Mouse (Mus musculus) erythroblast, embryonic 14.5 days (primary cell): Measurements from ENCODE around the gene Smim4. TPM values are rescaled to one million over a fixed set of nuclear protein-coding genes. Genes with fewer than 3 reads are reported as not detected.

ENCODE experiments used
- H3K27me3 ChIP-seq: 2 replicates; pipeline ENCODE4 v1.6.1; 2012; ENCODE audit warnings: inconsistent platforms; ENCODE audit not compliant: control insufficient read depth
- H3K36me3 ChIP-seq: 2 replicates; pipeline ENCODE4 v1.6.1; 2012; ENCODE audit warnings: mild to moderate bottlenecking, inconsistent platforms; ENCODE audit not compliant: control insufficient read depth
- H3K4me1 ChIP-seq: 2 replicates; pipeline ENCODE4 v1.6.1; 2012; ENCODE audit warnings: inconsistent platforms; ENCODE audit not compliant: control insufficient read depth
- H3K4me3 ChIP-seq: replicated peaks from 2 replicates; pipeline ENCODE3; 2012; ENCODE audit warnings: moderate library complexity, mild to moderate bottlenecking, inconsistent platforms
- H3K9me3 ChIP-seq: 2 replicates; pipeline ENCODE4 v1.6.1; 2012; ENCODE audit warnings: low read length, inconsistent platforms, mixed read lengths; ENCODE audit not compliant: control insufficient read depth
- GATA1 ChIP-seq: IDR thresholded peaks from 2 replicates; pipeline ENCODE4 v1.6.1; 2012; ENCODE audit warnings: low read length, inconsistent platforms, mixed read lengths
- TAL1 ChIP-seq: IDR thresholded peaks from 3 replicates; pipeline ENCODE4 v1.6.1; 2012; ENCODE audit warnings: low read length, inconsistent platforms, mixed read lengths
- polyA plus RNA-seq: library from polyadenylated mRNA; stranded (reverse); fragments of >175 nt; gene quantifications from 2 replicates; pipeline ENCODE4 v1.2.3, GENCODE M21; 2012

The Smim4 gene
- polyA plus RNA-seq, 1 experiment, result 9.0 TPM

- peaks cover 87% of the 10 kb centered on the region for H3K36me3 ChIP-seq
- peak overlapping the region; percentile 27 for H3K4me3 ChIP-seq
- no peaks in the 10 kb centered on the region for H3K27me3 ChIP-seq
- peaks cover 51% of the 10 kb centered on the region for H3K4me1 ChIP-seq
- TF ChIP-seq GATA1 (peak; percentile 93), TAL1 (peak; percentile 91)
- no peaks in the 10 kb centered on the region for H3K9me3 ChIP-seq
These were observed 82.9 kb downstream of the Smim4 start for GRCm38 (mm10) chr14:31045817-31046216.

- no peaks in the 10 kb centered on the region for H3K27me3 ChIP-seq
- H3K4me3 ChIP-seq, result peak overlapping the region; percentile 27
- TF ChIP-seq TAL1, result no peak
- TF ChIP-seq GATA1, result no peak
- peaks cover 49% of the 10 kb centered on the region for H3K4me1 ChIP-seq
- H3K9me3 ChIP-seq, result no peaks in the 10 kb centered on the region
- H3K36me3 ChIP-seq, result peaks cover 87% of the 10 kb centered on the region
These were observed 83.5 kb downstream of the Smim4 start for GRCm38 (mm10) chr14:31045296-31045695.

Other genes starting within 250 kb of the Smim4 start
- gene Mustn1, start 249.8 kb downstream of the Smim4 start, polyA plus RNA-seq, result 0.03 TPM in 1 of 2 replicates, not detected in the other
- 0.02 TPM in 1 of 2 replicates, not detected in the other for gene Itih4, start 242.5 kb downstream of the Smim4 start, polyA plus RNA-seq
- 0.02 TPM in 1 of 2 replicates, not detected in the other for gene Itih3, start 205.2 kb downstream of the Smim4 start, polyA plus RNA-seq
- not detected in 2 replicates for gene Itih1, start 185.7 kb downstream of the Smim4 start, polyA plus RNA-seq
- gene Nek4, start 177.6 kb downstream of the Smim4 start, polyA plus RNA-seq, result 0.05 and 0.07 TPM in 2 replicates
- 0.10 and 0.19 TPM in 2 replicates for gene Glt8d1, start 127.6 kb downstream of the Smim4 start, polyA plus RNA-seq
- gene Spcs1, start 127.3 kb downstream of the Smim4 start, polyA plus RNA-seq, result 5.2 and 5.8 TPM in 2 replicates
- 1.2 and 1.6 TPM in 2 replicates for gene Pbrm1, start 109.8 kb downstream of the Smim4 start, polyA plus RNA-seq
- 0.74 and 1.2 TPM in 2 replicates for gene Gnl3, start 109.8 kb downstream of the Smim4 start, polyA plus RNA-seq
- 16.8 and 31.6 TPM in 2 replicates for gene Nt5dc2, start 2.1 kb upstream of the Smim4 start, polyA plus RNA-seq
- 0.08 and 0.13 TPM in 2 replicates for gene Stab1, start 39.7 kb upstream of the Smim4 start, polyA plus RNA-seq
- 0.14 and 0.18 TPM in 2 replicates for gene Tnnc1, start 79.4 kb upstream of the Smim4 start, polyA plus RNA-seq
- gene Nisch, start 88.0 kb upstream of the Smim4 start, polyA plus RNA-seq, result 8.6 and 10.6 TPM in 2 replicates
- gene Sema3g, start 88.9 kb upstream of the Smim4 start, polyA plus RNA-seq, result not detected in 2 replicates
- 0.21 and 0.27 TPM in 2 replicates for gene Phf7, start 122.4 kb upstream of the Smim4 start, polyA plus RNA-seq
- 6.7 and 6.9 TPM in 2 replicates for gene Bap1, start 122.5 kb upstream of the Smim4 start, polyA plus RNA-seq
- gene Dnah1, start 194.9 kb upstream of the Smim4 start, polyA plus RNA-seq, result 0.01 TPM in 1 of 2 replicates, not detected in the other
- gene Capn7, start 207.7 kb upstream of the Smim4 start, polyA plus RNA-seq, result 0.11 and 0.19 TPM in 2 replicates